Mouse (Mus musculus) bone marrow macrophage, adult 2 months (primary cell): ENCODE data around the gene Ugt1a1.

Experiments used
- CTCF ChIP-seq: IDR thresholded peaks from 2 replicates; pipeline ENCODE4 v1.5.1; 2012; ENCODE audit warnings: low read depth, mild to moderate bottlenecking, low read length, moderate library complexity
- POLR2A ChIP-seq: IDR thresholded peaks from 2 replicates; pipeline ENCODE4 v1.6.1; 2012; ENCODE audit warnings: mild to moderate bottlenecking, low read depth, low read length, borderline replicate concordance

DNA sequence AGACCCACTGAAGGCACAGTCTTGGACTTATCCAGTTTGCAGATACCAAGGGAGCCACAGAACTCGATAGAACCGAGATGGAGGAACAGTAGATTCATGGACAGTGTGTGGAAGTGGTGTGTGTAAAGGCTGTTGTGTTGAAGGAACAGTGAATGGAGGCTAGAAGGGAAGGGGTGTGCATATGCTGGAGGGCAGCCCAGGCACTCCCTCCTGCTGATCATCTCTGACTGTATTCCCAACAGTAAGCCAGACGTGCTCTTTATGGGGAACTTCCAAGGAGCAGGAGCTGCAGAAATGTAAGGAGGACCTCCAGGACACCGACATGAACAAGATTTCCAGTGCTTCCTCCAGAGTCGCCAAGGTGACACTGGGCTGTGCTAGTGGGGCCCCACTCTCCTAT is 38.3 kb downstream of the Ugt1a1 start:
- no peak for TF ChIP-seq CTCF
- no peak for TF ChIP-seq POLR2A
